Mouse (Mus musculus) limb, embryonic 12.5 days (tissue): ENCODE data around the gene Faap100. TPM values are rescaled to one million over a fixed set of nuclear protein-coding genes. Genes with fewer than 3 reads are reported as not detected.
"Not testable (repeated sequence)": the region's sequence is repeated elsewhere in the genome, so short reads cannot be mapped to it uniquely, and the experiment has no call there.

Experiments
- ATAC-seq: fragments of 200-750 bp; cut with Nextera tagmentation; 2 replicates; pipeline ENCODE4 v1.8.0; 2017; ENCODE audit warnings: low read depth, moderate TSS enrichment; ENCODE audit not compliant: insufficient number of reproducible peaks, insufficient read depth, low FRiP score, low TSS enrichment
- H3K27ac ChIP-seq: fragments of 300-500 bp; sonication (generic); 2 replicates; pipeline ENCODE4 v1.5.1; 2016; ENCODE audit warnings: mild to moderate bottlenecking, moderate library complexity
- H3K27me3 ChIP-seq: fragments of 300-500 bp; sonication (generic); 2 replicates; pipeline ENCODE4 v1.6.1; 2016; ENCODE audit warnings: mild to moderate bottlenecking, moderate library complexity
- H3K36me3 ChIP-seq: fragments of 300-500 bp; sonication (generic); 2 replicates; pipeline ENCODE4 v1.6.1; 2016; ENCODE audit warnings: mild to moderate bottlenecking, moderate library complexity
- H3K4me1 ChIP-seq: fragments of 300-500 bp; sonication (generic); replicated peaks from 2 replicates; pipeline ENCODE4 v1.6.1; 2016
- H3K4me2 ChIP-seq: fragments of 300-500 bp; sonication (generic); 2 replicates; pipeline ENCODE4 v1.6.1; 2016; ENCODE audit warnings: mild to moderate bottlenecking, moderate library complexity
- H3K4me3 ChIP-seq: fragments of 300-500 bp; sonication (generic); replicated peaks from 2 replicates; pipeline ENCODE4 v1.5.1; 2016; ENCODE audit warnings: mild to moderate bottlenecking
- H3K9ac ChIP-seq: fragments of 300-500 bp; sonication (generic); replicated peaks from 2 replicates; pipeline ENCODE4 v1.6.1; 2016; ENCODE audit warnings: mild to moderate bottlenecking, moderate library complexity
- H3K9me3 ChIP-seq: fragments of 300-500 bp; sonication (generic); 2 replicates; pipeline ENCODE4 v1.6.1; 2016; ENCODE audit warnings: mild to moderate bottlenecking, moderate library complexity
- WGBS: fragments of 180-500 bp; shearing (Covaris S2); methylation state at CpG from one replicate; pipeline ENCODE4 v1.1.7; 2016; 5-methylcytosine and 5-hydroxymethylcytosine counted together
- polyA plus RNA-seq: library from polyadenylated mRNA; unstranded; fragments of >200 nt; fragmentation: Nextera tagmentation; extraction: Ambion mirVana; gene quantifications from 2 replicates; pipeline ENCODE4 v1.2.1, GENCODE M21; 2016

The Faap100 gene
- polyA plus RNA-seq, 1 experiment from 2014 or later, result 40.0 TPM

DNA sequence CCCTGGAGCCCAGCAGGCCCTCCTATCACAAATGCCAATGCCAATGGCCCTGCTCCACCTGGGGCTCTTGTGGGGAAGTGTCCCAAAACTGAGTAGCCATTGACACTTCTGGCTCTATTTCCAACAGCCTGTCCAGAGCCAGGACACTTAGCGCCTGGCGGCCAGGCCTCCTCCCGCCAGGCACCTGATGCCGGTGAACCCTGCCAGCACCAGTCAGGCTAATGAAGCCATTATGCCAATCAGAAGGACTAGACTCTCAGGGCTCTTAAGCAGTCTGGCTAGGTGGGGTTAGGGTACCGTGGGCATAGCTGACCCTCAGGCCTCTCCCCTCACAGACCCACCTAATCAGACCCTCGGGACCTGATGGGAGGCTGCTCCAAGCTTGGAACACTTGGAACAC, 19.2 kb downstream of the Faap100 start:
- Histone ChIP-seq H3K4me3 (no peak overlapping the region), H3K36me3 (no peaks in the 10 kb centered on the region), H3K4me1 (peaks cover 66% of the 10 kb centered on the region), H3K27me3 (0 out of 2 replicates have a peak, but pooled peaks cover 2% of the 10 kb centered on the region), H3K9ac (no peak overlapping the region), H3K4me2 (no peak overlapping the region), H3K27ac (0 out of 2 replicates have a peak overlapping the region, but pooled peaks have one; percentile 92), H3K9me3 (no peaks in the 10 kb centered on the region)
- ATAC-seq, result no peak
- WGBS, result 78% methylated on average over 6 of the region's 6 CpGs

DNA sequence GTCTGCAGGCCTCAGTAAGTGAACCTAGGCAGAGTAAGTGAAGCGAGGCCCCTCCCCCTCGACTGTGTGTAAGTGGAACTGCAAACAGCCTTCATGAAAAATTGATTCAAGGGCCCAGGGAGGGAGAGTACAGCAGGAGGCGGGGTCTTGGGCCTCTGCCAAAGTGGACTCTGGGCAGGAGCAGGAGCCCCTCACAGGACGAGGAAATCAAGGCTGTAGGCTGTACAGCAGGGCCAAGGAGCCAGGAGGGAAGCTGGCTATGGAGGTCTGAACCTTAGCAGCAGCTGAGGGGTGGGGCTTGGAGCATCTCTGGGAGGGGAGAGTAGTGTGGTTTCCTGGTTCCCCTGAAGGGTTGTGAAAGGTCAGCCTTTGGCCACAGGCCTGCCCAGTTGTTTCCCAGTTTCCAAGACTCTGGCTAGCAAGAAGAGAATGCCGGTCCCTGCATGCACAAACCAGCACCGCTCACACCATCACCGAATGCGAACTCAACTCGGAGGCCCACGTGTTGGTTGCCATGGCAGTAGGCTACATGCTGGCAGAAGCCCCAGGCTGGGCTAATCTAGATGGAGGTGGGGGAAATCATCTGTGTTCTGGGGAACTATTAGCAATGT, 20.7 kb downstream of the Faap100 start:
- Histone ChIP-seq H3K9ac (0 out of 2 replicates have a peak overlapping the region, but pooled peaks have one; percentile 27), H3K27ac (peak overlapping the region; percentile 92), H3K4me2 (peak overlapping the region; percentile 38), H3K4me3 (0 out of 2 replicates have a peak overlapping the region, but pooled peaks have one; percentile 3), H3K36me3 (no peaks in the 10 kb centered on the region), H3K4me1 (peaks cover 72% of the 10 kb centered on the region), H3K9me3 (no peaks in the 10 kb centered on the region), H3K27me3 (0 out of 2 replicates have a peak, but pooled peaks cover 2% of the 10 kb centered on the region)
- WGBS, result 15% methylated on average over 10 of the region's 10 CpGs
- ATAC-seq, result peak; percentile 74

DNA sequence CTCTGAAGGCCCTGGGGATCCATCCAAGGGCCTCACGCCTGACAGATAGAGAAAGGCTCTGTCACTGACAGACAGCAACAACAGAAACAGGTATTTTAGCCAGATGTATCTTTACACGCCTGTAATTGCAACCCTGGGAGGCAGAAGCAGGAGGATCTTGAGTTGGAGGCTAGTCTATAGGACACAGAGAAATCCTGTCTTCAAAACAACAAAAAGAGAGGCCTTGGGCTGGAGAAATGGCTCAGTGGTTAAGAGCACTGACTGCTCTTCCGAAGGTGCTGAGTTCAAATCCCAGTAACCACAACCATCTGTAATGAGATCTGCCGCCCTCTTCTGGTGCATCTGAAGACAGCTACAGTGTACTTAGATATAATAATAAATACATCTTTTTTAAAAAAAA, 21.7 kb downstream of the Faap100 start:
- Histone ChIP-seq H3K27me3 (0 out of 2 replicates have a peak, but pooled peaks cover 2% of the 10 kb centered on the region), H3K4me2 (no peak overlapping the region), H3K9ac (no peak overlapping the region), H3K9me3 (no peaks in the 10 kb centered on the region), H3K4me1 (peaks cover 71% of the 10 kb centered on the region), H3K36me3 (no peaks in the 10 kb centered on the region), H3K4me3 (no peak overlapping the region), H3K27ac (peak overlapping the region; percentile 92)
- WGBS, result 96% methylated on average over 4 of the region's 4 CpGs
- ATAC-seq, result no peak

- H3K36me3 ChIP-seq, result peaks cover 3% of the 10 kb centered on the region; the same call in 1 of the 2 replicates
- no peak overlapping the region for H3K9ac ChIP-seq
- H3K27me3 ChIP-seq, result no peaks in the 10 kb centered on the region
- H3K27ac ChIP-seq, result peak overlapping the region; percentile 92
- H3K4me2 ChIP-seq, result no peak overlapping the region
- peaks cover 71% of the 10 kb centered on the region for H3K4me1 ChIP-seq
- H3K4me3 ChIP-seq, result no peak overlapping the region
- 80% methylated on average over 15 of the region's 15 CpGs for WGBS
- ATAC-seq, result no peak
- H3K9me3 ChIP-seq, result no peaks in the 10 kb centered on the region
Observed at GRCm38 (mm10) chr11:120356319-120356840, 22.2 kb downstream of the Faap100 start.

DNA sequence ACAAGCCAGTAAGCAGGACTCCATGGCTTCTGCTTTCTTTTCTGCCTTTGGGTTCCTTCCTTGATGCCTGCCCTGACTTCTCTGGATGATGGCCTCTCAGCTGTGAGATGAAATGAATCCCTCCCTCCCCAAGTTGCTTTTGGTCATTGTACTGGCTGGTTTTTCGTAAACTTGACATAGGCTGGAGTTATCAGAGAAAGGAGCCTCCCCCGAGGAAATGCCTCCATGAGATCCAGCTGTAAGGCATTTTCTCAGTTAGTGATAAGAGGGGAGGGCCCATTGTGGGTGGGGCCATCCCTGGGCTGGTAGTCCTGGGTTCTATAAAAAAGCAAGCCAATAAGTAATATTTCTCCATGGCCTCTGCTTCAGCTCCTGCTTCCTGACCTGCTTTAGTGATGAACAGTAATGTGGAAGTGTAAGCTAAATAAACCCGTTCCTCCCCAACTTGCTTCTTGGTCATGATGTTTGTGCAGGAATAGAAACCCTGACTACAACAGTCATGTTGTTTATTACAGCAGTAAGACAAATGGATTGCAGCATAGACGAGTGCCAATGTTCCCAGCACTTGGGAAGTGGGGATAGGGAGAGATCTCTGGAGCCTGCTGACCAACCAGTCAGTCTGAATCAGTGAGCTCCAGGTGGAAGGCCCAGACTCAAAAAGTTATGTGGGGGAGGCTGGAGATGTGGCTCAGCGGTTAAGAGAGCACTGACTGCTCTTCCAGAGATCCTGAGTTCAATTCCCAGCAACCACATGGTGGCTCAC, 23.1 kb downstream of the Faap100 start:
- H3K27ac ChIP-seq, result no peak overlapping the region
- H3K9me3 ChIP-seq, result no peaks in the 10 kb centered on the region
- no peak overlapping the region for H3K4me3 ChIP-seq
- H3K27me3 ChIP-seq, result no peaks in the 10 kb centered on the region
- peaks cover 71% of the 10 kb centered on the region for H3K4me1 ChIP-seq
- H3K36me3 ChIP-seq, result peaks cover 5% of the 10 kb centered on the region; the same call in 1 of the 2 replicates
- H3K9ac ChIP-seq, result no peak overlapping the region
- 68% methylated on average over 5 of the region's 5 CpGs for WGBS
- no peak for ATAC-seq
- no peak overlapping the region for H3K4me2 ChIP-seq

GRCm38 (mm10) chr11:120354304-120355276, 24.0 kb downstream of the Faap100 start:
- H3K4me2 ChIP-seq, result no peak overlapping the region
- no peak overlapping the region for H3K4me3 ChIP-seq
- no peak for ATAC-seq
- 86% methylated on average over 17 of the region's 17 CpGs for whole genome bisulfite sequencing
- H3K36me3 ChIP-seq, result peaks cover 5% of the 10 kb centered on the region; the same call in 1 of the 2 replicates
- H3K9me3 ChIP-seq, result no peaks in the 10 kb centered on the region
- no peak overlapping the region for H3K27ac ChIP-seq
- no peak overlapping the region for H3K9ac ChIP-seq
- peaks cover 64% of the 10 kb centered on the region for H3K4me1 ChIP-seq
- H3K27me3 ChIP-seq, result no peaks in the 10 kb centered on the region

DNA sequence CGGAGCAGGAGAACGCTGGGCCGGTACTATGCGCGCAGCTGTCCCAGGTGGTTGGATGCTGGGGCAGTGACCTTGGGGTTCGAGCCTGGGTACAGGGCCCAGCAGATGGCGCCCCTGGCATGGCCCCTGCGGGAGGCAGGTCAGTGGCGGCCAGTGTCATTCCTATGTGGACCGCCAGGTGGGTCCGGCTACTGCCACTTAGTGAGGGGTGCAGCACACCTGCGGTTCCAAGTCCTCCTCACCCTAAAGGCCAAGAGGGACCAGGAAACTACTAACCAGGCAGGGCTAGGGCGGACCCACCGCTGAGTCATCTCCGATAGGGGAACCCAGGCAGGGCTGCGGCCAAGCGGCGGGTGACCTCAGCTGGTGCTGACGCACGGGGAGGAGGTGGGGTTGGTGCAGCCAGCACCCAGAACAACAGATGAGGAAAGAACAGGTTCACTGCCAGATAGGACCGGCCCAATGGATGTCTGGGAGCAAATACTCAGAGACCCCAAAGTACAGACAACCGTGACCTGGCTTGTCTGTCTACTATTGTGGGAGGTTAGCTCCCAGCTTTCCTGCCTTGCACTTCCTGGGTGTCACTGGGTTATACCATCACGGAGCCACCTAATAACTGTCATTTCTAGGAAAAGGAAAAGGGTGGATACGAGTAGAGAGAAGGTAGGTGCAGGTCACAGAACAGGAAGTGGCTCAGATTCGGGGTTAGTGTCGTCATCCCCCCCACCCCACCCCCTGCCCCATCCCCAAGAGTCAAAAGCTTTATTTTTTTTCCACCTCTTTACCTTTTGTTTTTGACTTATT, 24.9 kb downstream of the Faap100 start:
- no peak for ATAC-seq
- H3K27me3 ChIP-seq, result no peaks in the 10 kb centered on the region
- peaks cover 62% of the 10 kb centered on the region for H3K4me1 ChIP-seq
- H3K4me3 ChIP-seq, result no peak overlapping the region
- H3K9me3 ChIP-seq, result no peaks in the 10 kb centered on the region
- peak overlapping the region; percentile 100 for H3K27ac ChIP-seq
- peaks cover 5% of the 10 kb centered on the region; the same call in 1 of the 2 replicates for H3K36me3 ChIP-seq
- H3K4me2 ChIP-seq, result peak overlapping the region; percentile 1; the same call in 1 of the 2 replicates
- no peak overlapping the region; the same call in 1 of the 2 replicates for H3K9ac ChIP-seq
- WGBS, result 25% methylated on average over 26 of the region's 26 CpGs

DNA sequence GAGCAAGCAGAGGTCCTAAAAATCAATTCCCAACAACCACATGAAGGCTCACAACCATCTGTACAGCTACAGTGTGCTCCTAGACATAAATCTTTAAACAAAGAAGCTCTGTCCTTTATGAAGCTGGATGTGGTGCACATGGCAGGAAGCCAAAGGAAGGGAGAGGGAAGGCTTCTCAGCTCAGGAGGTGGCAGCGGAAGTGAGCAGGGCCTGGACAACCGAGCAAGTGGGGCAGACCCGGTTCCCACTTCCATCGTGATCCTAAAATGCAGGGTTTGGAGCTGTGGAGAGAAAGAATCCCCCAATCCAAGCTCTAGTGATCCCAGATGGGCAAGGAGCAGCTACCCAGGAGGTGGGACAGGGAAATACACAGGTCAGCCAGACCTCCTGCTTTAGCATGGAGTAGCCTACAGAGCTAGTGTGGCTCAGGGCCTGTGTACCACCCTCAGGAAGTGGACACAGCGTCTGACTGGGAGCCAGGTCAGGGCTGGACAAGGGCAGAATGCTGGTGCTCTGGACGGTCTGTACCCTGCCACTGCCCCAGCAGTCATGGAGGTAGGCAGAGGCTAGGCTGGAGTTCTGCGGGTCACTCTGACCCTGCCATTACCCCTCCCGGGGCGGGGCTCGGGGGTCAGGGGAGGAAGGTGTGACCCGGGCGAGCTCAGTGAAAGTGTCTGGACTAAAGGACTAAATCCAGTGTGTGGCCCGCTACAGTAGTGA, 25.8 kb downstream of the Faap100 start:
- H3K4me2 ChIP-seq, result no peak overlapping the region
- peaks cover 5% of the 10 kb centered on the region; the same call in 1 of the 2 replicates for H3K36me3 ChIP-seq
- 65% methylated on average over 13 of the region's 13 CpGs for WGBS
- H3K27ac ChIP-seq, result peak overlapping the region; percentile 100
- peaks cover 52% of the 10 kb centered on the region for H3K4me1 ChIP-seq
- no peaks in the 10 kb centered on the region for H3K27me3 ChIP-seq
- peak overlapping the region; percentile 27; the same call in 1 of the 2 replicates for H3K9ac ChIP-seq
- no peak for ATAC-seq
- H3K4me3 ChIP-seq, result no peak overlapping the region
- no peaks in the 10 kb centered on the region for H3K9me3 ChIP-seq

- peak overlapping the region; percentile 100 for H3K27ac ChIP-seq
- not testable (repeated sequence) for ATAC-seq, H3K4me3 ChIP-seq, H3K4me2 ChIP-seq, H3K9me3 ChIP-seq, H3K36me3 ChIP-seq, H3K9ac ChIP-seq, H3K27me3 ChIP-seq
- 91% methylated on average over 5 of the region's 5 CpGs for WGBS
- H3K4me1 ChIP-seq, result peaks cover 45% of the 10 kb centered on the region
Observed at GRCm38 (mm10) chr11:120352093-120352350, 26.5 kb downstream of the Faap100 start.
